Mouse (Mus musculus): ENCODE measurements at regions not wholly inside any gene's neighbourhood (a gene's known extent, or its start where the extent isn't known, plus 50 kb on each side); places are given as distances from the start of the nearest gene placed in this dataset.
A peak's percentile ranks its signal among the peaks of the same experiment; 100 is the strongest.

DNA sequence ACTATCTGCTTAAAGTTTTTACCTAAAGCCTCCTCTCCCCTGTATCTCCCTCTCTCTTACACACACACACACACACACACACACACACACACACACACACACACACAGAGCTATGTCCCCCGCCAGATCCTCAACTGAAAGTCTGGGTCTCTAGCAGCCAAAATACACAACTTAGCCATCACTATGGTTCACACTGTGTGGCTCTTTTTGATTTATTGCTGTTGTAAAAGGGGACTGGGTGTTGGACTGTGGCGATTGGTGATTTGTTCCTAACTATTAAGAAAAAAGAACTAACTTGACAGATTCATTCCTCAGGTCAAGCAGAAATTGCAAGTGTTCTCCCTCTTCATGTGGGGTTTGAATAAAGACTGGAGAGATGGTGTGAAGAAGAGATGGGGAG lies 278.2 kb downstream of the Ccdc91 start:
- DNase-seq (ENCODE audit: low spot score in 2 of 2), result no peak

DNA sequence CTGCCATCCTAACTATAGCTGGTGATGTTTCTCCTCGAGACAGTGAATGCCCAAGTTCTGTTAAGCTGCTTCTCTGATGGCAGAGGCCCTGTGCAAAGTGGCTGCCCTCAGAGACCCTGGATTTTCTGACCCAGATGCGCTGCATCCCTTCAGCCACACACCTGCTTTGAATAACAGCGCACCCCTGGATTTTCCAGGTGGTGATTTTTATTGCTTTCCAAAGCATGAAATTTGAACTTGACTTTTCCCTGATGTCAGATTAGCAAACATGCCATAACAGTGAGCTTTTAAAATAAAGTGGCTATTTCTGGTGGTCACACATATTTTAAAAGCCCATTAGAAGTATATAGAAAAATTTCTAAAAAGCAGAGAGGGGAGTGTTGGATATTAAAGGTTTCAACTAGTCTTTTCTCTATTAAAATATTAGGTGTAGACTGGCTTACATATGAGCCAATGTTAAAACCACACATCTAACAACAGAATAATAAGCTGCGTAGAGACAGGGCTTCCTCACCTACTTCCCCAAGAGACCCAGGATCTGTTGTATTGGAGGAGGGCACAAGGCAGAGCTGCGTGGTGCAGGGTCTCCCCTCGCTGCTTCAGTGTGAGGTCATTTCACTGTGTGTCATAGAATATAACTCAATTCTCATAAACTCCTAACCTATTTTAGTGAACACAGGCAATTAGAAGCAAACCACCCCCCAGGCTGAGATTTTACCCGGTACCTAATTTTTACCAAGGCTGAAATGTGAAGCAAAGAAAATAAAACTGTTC lies 280.3 kb downstream of the Ccdc91 start:
- DNase-seq (ENCODE audit: low spot score in 2 of 2), result no peak

DNA sequence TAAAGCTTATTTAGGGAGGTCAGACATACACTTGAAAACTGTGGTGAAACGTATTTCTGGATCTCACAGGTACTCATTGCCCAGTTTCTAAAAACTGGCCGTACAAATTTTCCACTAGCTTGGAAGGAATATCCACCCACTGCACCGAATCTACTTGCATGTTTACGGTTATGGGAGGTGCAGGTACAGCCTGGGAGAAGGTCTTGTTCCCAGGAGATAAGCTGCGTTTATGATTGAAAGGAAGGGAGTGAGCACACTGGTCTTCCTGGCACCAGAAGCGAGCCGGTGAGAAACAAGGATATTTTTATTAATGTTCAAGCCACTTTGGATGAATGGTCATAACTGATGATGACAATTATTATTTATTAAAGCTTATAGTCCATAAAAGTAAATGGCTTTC lies 283.9 kb downstream of the Ccdc91 start:
- no peak for DNase-seq (ENCODE audit: low spot score in 2 of 2)

DNA sequence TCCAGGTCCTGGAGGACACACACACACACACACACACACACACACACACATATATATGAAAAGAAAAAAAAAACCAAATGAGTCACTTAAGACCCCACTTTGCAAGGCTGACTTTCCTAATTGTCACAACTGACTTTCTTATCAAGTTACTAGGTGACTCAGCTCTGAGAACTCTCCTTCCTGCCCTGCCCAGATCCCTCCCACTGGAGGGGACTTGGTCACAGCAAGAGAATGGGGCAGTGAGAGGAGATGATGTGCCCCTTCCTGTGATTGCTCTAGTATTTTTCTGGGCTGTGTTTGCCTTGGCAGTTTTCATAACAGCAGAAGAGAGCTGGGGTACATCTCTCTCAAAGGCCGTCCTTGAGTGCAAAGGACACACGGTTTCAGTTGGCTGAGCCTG lies 284.5 kb downstream of the Ccdc91 start:
- no peak for DNase-seq (ENCODE audit: low spot score in 2 of 2)

- no peak for DNase-seq (ENCODE audit: low spot score in 2 of 2)
These were observed 281.8 kb upstream of the Far2 start for GRCm38 (mm10) chr6:147765241-147765640.

DNA sequence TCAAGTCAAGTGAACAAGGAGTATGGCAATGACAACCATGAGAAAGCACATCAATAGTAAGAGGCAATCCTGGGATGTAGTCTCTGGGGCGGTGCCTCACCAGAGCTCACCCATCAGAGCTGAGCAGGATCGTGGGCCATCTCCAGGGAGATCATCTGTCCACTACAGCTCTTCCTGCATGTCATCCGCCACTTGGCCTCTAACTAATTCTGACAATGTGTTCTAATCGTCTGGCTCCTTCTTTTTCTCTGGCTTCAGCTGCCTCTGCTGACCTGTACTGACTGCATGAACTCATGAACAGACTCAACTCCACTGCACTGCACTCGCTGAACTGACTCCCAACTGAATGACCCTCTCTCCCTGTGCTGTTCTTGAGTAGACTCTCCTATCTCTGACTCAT lies 277.9 kb upstream of the Far2 start:
- no peak for DNase-seq (ENCODE audit: low spot score in 2 of 2)

- no peak for DNase-seq (ENCODE audit: low spot score in 2 of 2)
These were observed 277.0 kb upstream of the Far2 start for GRCm38 (mm10) chr6:147770034-147770433.

GRCm38 (mm10) chr6:147771411-147771810 lies 275.6 kb upstream of the Far2 start:
- no peak for DNase-seq (ENCODE audit: low spot score in 2 of 2)

DNA sequence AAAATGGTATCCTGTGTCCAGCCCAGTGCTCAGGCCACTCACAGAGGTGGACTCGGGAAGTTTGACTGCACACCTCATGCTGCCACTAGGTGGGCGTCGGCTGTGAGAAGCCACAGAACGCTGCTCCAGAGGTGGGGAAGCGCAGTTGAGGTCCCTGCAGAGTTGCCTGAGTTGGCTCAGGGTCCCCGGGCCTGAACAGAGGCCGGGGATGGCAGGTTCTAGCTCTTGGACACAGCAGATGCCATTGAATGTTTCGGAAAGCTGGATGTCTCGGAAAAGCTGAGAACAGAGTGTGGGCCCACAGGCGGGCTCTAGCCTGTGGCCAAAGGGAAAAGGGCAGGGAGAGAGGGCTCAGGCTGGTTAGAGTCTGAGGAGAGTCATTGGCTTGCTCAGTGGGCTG lies 273.2 kb upstream of the Far2 start:
- no peak for DNase-seq (ENCODE audit: low spot score in 2 of 2)

DNA sequence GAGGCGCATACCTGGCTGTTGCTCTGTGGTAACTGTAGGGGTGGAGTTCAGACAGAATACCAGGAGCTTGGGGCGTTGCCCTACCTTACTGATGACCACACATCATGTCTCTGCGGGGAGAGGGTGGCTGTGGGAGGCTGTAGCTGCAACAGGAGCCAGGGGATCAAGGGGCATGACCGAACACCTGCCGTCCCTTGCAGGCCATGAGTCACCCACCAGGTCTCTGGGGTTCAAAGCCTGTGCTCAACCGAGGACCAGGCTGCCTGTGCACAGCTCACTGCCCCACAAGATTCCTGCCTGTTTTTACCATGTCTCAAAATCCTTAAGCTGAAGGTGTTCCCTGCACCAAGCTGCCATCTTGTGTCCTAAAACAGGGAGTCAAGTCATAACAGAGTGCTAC lies 272.4 kb upstream of the Far2 start:
- DNase-seq (ENCODE audit: low spot score in 2 of 2), result no peak

GRCm38 (mm10) chr6:147779466-147779865 lies 267.6 kb upstream of the Far2 start:
- no peak for DNase-seq (ENCODE audit: low spot score in 2 of 2)

GRCm38 (mm10) chr6:147784249-147784648 lies 262.8 kb upstream of the Far2 start:
- DNase-seq (ENCODE audit: low spot score in 2 of 2), result no peak

GRCm38 (mm10) chr6:147784854-147785253 lies 262.2 kb upstream of the Far2 start:
- DNase-seq (ENCODE audit: low spot score in 2 of 2), result no peak

- DNase-seq (ENCODE audit: low spot score in 2 of 2), result no peak
These were observed 259.0 kb upstream of the Far2 start for GRCm38 (mm10) chr6:147788095-147788494.

DNA sequence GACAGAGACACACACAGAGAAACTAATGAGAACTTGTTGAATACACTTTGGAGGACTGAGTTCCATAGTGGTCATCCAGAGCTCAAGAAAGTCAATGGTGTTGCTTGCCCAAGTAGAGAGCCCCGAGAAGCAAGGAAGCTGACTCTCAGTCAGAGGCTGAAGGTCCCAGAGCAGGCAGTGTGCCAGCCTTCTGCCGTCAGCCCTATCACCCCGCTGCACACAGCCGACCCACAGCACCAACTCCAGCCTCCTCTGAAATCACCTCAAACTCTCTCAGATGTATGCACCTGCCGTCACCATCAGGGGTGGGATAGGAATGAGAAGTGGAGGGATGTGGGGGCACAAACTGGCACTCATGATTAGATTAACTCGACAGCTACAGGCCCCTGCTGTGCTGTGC lies 257.9 kb upstream of the Far2 start:
- no peak for DNase-seq (ENCODE audit: low spot score in 2 of 2)

DNA sequence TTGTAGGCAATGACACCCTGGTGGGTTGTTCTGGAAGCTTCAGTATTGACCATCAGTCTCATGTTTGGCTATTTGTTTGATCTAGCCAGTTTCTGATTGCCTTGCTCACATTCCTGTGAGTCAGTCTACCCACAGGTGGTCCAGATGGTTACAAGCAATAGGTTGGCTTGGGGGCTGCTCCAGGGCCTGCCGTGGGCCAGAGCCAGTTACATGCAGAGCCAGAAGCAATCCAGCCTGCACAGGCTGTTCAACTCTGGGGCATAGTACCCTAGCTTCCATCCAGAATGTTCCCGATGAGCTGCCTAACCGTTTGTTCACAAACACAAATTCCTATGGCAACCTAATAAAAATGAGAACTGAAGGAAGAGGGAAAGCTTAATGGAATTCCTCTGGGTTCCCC lies 253.2 kb upstream of the Far2 start:
- DNase-seq (ENCODE audit: low spot score in 2 of 2), result no peak

GRCm38 (mm10) chr6:147794351-147794750 lies 252.7 kb upstream of the Far2 start:
- DNase-seq (ENCODE audit: low spot score in 2 of 2), result no peak

DNA sequence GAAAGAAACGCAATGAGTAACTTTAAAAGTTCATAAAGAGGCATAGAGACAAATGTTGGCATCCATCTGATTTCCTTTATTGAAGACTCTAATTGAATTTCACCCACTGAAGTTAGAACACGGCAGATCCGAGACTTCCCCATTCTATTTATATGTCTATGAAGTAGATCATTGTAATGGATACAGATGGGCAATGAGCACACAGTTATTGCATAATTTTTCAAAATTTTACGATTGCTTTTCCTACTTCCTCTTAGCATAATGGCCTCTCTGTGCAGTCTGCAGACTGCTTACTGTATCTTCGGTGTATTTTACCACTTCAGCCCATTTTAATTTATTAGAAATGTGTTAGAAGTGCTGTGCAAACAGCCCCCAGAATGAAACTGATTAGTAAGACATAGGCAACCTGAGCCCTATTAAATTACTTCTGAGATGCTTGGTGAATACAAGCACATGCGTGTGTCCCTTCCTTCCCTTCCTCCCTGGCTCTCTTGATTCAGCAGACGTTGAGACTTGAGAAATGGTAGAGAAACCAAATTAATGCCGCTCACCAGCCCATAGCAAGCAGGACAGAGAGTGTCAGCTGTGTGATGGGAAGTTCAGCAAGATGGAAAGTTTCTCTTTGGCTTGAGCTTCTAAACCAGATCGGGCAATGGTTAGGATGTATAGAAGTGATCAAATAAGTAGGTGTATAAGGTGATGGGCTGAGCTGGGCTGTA lies 247.9 kb upstream of the Far2 start:
- no peak for DNase-seq (ENCODE audit: low spot score in 2 of 2)

DNA sequence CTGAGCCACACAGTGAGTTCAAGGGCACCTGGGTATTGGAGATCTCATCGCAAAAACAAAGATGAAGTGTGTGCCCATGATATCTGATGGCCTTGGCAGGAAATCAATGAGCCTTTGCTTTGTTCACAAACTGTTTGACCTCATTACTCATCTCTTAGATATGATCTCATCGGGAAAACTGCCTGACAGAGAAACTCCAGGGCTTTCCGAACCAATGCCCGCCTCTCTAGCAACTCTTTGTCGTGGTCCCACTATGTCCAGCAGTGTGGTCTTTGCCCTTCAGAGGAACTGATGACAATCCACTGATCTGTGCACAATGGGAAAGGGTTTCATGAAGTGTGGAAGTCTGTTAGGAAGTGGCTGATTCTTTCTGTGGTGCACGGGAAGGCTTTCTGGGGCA lies 247.2 kb upstream of the Far2 start:
- no peak for DNase-seq (ENCODE audit: low spot score in 2 of 2)

DNA sequence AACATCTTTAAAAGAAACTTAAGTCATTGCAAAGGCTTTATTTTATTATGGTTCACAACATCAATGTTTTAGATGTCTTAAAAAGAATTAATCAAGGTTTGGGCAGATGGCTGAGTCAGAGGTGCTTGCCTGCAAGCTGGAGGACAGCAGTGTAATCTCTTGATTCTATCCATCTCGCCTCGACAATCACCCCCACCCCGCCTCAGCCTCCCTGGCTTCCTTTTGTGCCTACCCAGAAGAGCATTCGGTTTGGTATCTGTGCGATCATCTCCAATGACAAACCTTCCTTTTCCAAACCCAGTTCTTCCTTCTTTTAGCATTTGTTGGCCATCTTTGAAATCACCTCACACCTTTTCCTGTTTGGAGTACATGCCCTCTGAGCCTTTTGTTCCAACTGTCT lies 246.2 kb upstream of the Far2 start:
- no peak for DNase-seq (ENCODE audit: low spot score in 2 of 2)

DNA sequence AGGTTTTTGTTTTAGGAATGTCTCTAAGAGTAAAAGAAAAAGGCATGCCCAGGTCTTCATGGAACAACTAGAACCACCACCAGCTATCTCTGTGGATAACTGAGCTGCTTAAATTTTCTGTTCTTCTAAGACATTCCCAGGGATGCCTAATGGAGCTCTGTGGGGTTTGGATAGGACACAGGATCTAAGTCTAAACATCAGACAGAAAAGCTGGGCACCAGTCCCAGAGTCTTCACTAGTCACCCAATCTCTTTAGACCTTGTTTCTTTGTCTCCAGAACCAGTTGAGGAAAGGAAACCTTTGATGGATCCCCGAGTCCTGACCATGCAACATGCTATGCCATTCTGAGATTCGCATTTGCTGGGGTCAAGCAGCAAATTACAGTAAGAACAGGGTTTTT lies 243.2 kb upstream of the Far2 start:
- no peak for DNase-seq (ENCODE audit: low spot score in 2 of 2)

- DNase-seq (ENCODE audit: low spot score in 2 of 2), result peak; percentile 67 to 78
These were observed 236.3 kb upstream of the Far2 start for GRCm38 (mm10) chr6:147810710-147811109.

- DNase-seq (ENCODE audit: low spot score in 2 of 2), result no peak
These were observed 230.2 kb upstream of the Far2 start for GRCm38 (mm10) chr6:147816861-147817260.

Measured in left cerebral cortex, adult 18-20 months (tissue).